Mouse (Mus musculus) 3134 (cell line): ENCODE results near the gene BC049730.
"Not testable (repeated sequence)": the region's sequence is repeated elsewhere in the genome, so short reads cannot be mapped to it uniquely, and the experiment has no call there.

Experiments
- DNase-seq: peaks from one replicate; pipeline ENCODE4 v3.0.0-alpha.2; 2011; ENCODE audit warnings: low spot score; ENCODE audit not compliant: insufficient read length; ENCODE audit errors: extremely low read depth

Gene BC049730

DNA sequence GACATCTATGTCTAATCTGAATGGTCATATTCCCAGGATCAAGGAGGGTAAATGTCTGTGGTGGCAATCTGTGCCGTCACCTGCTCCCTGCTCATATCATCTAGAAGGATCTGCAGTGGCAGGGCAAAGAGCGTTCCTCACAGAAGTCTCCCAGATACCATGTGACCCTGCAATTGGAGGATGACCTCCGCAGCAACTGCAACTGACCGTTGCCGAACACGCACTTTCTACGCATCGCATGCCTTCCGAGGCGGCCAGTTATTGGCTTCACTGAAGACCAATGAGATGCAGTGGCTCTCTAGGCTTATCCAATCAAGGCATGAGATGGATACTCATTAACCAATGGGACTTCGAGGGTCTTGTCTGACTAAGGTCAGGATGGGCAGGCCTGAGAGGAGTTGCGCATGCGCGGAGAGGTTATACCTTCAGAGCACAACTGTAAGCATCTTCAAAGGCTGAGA lies at the start of gene BC049730:
Gene BC049730 (plus strand): TSS at position 411 of the 461 bp plus-strand sequence.
- no peak for DNase-seq

DNA sequence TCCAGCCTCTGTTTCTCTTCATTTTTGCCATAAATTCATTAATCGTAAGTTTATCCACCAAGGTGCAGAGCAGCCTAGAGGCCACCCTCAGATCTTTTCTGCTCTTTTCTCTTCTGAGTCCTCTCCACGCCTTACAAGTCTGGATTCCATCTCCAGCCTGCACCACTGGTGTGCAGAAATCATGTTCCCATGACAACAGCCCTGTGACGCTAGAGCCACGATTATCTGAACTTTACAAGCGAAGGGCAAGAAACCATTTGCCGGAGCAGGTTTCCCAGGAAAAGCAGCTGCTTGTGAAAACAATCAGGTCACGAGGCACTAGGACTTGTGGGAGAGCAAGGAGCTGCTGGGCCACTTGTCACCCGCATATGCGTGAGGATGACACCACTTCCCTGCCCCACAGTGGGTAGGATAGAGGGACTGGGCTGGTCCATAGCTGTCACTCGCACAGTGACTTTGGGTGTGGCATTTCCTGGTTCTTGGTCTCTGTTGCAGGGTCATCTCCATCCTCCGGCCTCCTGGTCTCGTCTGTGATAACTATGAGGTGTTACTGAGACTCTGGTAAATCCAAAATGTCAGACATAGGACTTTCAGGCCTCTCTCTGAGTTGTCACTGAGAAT lies 49.2 kb upstream of the BC049730 start:
- no peak for DNase-seq

DNA sequence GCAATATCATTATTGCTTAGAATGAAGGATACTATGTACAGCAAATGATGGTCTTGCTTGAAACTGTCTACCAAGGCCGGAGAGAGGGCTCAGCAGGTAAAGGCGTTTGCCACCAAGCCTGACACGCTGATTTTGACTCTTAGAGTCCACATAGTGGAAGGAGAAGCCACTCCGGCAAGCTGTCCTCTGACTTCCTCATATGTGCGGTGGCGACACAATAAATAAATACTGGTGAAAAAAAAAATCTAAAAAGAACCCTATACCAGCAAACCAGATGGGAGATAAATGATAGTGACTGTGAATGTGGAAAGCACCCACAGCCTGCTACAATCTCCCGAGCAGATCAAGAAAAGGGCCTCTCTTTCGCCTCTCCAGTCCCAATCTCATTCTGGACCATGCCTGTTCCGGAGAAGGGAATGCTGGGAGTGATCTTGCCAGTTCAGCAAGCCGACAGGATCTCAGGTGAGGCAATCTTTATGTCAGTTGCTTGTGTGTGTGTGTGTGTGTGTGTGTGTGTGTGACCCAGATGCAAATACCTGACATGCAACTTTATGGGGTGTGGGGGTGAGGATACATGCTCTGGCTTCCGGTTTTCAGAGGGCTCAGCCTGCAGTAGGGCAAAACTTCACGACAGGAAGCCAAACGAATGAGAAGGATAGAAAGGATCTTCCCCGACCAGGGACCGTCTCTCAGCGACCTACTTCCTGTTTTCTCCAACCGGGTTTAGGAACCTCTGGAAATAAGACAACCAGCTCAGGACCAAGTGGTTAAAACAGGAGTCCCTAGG lies 47.7 kb upstream of the BC049730 start:
- DNase-seq: no peak

DNA sequence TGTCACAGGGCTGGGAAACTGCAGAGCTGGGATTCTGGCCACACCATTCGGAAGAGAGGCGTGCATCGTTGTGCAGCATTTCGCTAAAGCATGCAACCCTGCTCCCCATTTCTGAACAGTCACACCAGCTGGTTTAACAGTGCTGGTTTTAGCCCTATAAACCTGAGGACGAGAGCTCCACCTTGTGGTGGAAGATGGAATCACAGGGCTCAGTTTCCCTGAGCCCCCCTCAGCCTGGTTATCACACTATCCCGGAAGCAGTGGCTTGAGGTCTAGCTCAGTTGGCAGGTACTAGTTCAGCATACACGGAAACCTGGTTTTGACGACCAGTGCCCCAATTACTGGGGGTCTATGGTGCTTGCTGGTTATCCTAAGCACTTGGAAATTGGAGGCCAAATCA lies 46.5 kb upstream of the BC049730 start:
- peak; percentile 43 for DNase-seq

DNA sequence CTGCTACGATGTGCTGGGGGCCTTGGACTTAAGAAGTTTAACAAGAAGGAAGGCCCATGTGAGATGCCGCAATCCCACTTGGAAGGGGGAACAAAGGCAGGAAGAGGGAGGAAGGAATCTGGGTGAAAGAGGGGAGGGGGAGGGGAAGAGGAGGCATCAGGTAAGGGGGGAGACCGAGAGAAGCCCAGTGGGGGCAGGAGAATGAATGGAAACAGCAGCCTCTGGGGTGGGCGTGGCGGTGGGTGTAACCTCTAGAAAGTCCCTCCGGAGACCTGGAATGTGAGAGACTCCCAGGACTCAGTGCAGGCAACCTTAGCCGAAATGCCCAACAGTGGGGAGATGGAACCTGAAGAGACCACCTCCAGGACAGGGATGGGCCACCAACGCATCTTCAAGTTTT lies 44.7 kb upstream of the BC049730 start:
- DNase-seq: no peak

DNA sequence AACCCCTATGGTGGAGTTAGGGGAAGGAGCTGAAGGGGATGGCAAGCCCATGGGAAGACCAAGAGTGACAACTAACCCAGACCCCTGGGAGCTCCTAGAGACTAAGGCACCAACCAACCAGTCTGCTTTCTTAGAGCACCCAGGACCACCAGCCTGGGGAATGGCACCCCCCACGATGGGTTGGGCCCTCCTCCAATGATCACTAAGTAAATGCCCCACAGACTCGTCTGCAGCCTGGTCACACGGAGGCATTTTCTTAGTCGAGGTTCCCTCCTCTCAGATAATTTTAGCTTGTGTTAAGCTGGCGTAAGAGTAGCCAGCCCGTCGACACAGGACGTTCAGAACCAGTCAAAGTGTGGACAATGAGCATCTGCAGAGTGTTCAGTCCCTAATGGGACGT lies 44.1 kb upstream of the BC049730 start:
- no peak for DNase-seq

DNA sequence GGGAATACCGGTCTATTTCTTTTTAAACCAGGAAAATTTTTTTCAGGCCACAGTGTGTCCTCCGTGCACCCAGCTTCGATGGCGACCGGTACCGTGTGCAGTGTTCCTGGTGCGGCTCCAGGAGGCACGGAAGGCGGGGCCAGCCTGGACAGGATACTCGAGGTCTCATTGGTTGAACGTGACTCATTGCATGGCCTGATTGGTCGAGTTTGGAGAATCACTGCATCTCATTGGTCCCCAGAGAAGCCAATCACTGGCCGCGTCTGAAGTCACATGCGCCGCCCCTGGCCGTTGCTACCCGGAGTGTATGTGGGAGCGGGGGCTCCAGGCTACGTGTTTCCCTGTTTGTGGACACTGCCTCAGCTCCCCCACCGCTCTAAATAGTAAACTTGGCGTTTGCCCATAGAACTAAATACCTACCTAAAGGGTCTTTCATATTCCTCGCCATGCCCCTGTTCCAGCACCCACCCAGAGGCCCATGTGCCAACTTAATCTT lies 37.0 kb upstream of the BC049730 start:
- no peak for DNase-seq

DNA sequence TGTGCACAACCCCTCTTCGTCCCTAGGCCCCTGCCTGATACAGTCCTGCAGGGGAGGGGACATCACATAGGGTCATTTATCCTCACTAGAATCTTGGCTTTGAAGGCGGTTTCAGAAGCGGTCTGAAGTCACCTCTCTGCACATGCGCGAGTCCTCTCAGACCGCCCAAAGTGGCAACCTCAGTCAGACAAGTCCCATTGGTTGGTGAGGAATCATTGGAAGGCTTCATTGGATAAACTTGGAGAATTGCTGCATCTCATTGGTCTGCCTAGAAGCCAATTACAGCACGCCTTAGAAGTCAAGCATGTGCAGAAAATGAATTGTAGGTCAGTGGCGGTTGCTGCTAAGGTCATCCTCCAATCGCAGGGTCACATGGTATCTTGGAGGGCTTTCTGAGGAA lies 32.5 kb upstream of the BC049730 start, which contains the start of gene Tex101:
Gene Tex101 (minus strand): TSS at position 101 of the 400 bp plus-strand sequence.
- DNase-seq: no peak

DNA sequence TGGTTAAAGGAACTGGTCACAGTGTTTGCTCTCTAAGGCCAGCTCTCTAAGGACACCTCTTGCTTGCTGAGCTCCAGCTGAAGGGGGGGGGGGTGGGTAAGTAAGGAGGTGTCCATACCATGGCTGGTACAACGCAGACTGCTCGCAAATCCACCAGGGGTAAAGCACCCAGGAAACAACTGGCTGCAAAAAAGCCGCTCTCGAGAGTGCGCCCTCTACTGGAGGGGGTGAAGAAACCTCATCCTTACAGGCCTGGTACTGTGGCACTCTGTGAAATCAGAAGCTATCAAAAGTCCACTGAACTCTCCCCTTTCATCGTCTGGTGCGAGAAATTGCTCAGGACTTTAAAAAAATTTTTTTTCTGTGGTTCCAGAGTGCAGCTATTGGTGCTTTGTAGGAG lies 24.9 kb upstream of the BC049730 start:
- DNase-seq: not testable (repeated sequence)

DNA sequence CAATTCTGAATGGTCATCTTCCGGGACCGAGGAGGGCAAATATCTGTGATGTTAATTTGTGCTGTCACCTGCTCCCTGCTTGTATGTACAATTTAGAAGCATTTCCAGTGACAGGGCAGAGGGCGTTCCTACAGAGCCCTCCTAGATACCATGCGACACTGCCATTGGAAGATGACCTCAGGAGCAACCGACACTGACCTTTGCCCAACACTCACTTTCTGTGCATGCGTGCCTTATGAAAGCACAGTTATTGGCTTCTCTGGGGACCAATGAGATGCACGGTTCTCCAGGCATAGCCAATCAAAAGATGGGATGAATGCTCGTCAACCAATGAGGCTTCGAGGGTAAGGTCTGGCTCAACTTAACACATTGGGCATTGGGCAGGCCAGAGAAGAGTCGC lies 21.5 kb upstream of the BC049730 start:
- DNase-seq: not testable (repeated sequence)

DNA sequence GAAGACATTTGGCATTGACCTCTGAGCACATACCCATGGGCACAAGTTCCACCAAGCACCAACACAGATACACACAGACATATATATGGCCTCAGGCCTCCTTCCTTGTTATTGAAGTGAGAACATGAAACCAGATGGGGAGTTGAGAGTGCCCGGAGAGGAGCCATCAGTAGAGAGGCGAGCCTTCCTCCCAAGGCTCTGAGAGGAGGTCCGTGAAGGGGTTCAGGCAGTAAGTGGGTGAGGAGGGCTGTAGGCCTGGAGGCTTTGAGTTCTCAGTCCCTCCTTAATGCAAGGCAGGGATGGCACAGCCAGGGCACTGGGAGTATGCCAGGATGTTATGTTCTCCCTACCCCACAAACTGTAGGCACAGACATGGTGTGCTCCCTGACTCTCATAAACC lies 16.3 kb upstream of the BC049730 start:
- not testable (repeated sequence) for DNase-seq

DNA sequence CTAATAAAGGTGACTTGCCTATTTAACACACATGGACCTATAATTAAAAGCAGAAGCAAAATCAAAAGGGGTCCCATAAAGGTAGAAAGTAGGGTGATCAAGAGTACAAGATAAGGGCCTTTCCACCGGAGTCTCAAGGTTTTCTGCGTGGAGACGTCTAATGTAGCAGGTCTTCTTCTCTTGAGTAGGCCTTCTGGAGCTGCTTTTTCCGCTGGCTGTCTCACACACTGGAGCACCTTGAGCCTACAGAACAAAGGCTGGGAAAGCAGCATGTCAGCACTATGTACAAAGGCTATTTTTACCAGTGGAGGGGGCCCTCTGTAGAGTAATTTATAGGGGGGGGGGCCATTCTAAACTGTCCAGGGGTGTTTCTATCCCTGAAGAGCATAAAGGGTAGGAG lies 11.2 kb upstream of the BC049730 start:
- not testable (repeated sequence) for DNase-seq

DNA sequence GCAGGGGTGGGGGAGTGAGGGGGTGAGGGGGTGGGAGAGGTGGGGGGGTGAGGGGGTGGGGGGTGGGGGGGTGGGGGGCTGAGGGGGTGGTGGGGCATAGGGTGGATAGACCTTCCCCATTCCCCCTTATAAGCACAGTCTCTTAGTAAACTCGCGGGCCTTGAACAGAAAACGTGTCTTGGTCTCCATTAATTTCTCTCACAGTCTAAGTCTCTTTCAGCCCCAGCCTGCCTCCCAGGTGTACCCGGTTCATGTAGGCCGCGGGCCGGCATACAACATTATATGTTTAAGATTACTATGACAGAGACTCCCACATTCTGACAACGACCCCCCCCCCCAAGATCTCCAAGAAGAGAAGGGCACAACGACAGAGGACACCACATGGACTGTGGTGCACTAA lies 6.2 kb upstream of the BC049730 start:
- not testable (repeated sequence) for DNase-seq

DNA sequence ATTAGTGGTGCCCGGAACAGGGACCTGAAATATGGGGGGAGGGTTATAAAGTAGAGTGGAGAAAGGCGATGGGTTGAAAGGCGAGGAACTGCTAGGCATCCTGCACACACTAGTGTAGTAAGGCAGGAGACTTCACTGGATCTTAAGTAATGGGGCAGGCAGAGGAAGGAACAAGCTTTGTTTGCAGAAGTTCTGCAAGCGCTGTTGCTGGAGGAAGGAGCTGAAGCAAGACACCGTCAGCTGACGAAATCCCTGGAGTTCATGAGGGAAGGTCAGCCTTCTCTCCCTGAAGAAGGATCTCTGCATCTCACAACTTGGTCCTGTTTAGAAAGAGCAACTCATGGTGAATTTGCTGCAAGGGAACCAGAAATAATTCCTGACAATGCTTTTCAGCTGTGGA lies 6.0 kb downstream of the BC049730 start:
- DNase-seq: no peak

DNA sequence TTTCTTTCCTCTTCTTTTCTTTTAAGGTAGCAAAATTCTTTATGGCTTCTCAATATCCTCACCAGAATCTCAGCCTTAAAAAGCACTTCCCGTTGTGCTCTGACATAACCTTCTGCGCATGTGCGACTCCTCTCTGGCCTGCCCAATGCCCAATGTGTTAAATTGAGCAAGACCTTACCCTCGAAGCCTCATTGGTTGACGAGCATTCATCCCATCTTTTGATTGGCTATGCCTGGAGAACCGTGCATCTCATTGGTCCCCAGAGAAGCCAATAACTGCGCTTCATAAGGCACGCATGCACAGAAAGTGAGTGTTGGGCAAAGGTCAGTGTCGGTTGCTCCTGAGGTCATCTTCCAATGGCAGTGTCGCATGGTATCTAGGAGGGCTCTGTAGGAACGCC lies 17.8 kb downstream of the BC049730 start, which contains the start of gene Gm4763:
Gene Gm4763 (minus strand): TSS at position 101 of the 400 bp plus-strand sequence.
- not testable (repeated sequence) for DNase-seq

DNA sequence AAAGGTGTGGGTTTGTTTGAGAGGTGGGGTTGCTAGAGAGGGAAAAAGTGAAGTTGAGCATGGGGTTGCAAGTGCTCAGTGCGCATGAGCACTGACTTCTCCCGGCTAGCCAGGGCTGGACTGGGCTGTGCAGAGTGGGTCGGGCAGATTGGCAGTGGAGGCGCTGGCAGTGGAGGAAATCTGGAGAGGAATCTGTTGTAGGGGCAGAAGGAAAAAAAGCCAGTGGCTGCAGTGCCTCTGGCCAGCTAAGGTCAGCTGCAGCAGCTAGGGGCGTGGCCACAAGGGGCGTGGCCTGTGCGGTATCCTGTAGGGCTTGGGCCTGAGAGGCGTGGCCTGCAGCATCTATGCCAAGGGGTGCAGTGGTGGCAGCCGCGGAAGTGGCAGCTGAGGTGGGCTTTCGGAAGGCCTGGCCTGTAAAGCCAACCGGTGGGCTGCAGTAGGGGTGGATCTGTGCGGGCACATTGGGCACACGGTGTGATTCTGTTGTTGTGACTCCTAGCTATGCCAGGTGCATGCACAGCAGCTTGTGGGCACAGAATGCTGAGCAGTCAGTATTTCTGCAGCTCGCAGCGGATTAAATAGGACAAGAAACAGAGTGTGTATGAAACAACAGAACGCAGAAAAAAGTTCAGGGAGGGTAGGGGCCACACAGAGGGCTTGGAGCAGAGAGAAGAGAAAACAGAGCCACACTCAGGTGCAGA lies 27.1 kb downstream of the BC049730 start:
- peak; percentile 13 for DNase-seq

DNA sequence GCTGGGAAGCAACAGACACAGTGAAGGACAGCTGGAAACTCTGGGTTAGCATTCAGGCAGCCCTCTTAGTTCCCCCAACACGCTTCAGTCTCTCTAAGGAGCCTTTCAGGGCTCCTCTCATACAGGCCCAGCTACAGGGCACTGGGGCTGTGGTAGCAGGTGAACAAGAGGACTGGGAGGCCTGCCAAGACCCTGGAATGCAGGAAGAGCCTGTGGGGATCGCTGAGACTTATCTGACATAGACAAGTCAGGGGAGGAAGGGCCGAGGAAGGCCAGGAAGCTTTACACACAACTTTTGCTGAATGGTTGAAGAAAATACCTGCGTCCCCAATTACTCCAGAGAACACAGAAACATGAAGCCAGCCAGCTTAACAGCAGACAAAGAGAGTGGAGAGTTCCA lies 41.7 kb downstream of the BC049730 start:
- DNase-seq: no peak

DNA sequence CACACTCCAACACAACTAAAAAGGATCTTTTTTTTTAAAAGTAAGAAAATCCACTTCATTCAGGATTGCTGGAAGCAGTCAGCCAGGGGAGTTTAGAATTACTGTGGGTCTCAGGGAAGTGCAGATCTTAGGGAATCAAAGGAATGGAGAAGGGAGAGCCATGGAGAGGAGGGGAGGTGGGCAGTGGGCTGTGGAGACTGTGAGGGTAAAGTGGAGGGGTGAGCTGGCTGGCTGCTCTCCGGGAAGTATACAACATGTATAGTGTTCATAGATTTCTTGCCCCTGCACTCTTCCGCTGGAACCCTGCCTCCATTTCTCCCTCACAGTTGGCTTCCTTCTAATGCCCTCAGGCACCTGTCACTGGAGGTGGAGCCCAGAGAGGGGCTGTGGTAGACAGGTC lies 42.6 kb downstream of the BC049730 start:
- no peak for DNase-seq

DNA sequence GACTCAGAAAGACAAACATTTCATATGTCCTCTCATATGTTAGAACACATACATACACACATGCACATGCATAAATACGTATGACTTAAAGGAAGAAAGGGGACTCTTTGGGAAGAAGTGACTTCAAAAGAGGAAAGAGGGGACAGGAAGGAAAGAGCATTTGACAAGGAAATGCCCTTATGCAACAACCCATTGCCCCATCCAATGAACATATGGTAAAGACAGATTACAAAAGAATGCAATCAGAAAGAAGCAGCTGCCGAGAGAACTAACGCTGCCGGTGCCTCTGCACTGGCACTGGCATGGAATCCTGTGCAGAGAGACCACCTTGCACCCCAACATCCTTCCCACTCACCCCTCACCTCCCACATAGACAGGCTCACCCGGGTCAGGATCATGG lies 44.4 kb downstream of the BC049730 start:
- no peak for DNase-seq

DNA sequence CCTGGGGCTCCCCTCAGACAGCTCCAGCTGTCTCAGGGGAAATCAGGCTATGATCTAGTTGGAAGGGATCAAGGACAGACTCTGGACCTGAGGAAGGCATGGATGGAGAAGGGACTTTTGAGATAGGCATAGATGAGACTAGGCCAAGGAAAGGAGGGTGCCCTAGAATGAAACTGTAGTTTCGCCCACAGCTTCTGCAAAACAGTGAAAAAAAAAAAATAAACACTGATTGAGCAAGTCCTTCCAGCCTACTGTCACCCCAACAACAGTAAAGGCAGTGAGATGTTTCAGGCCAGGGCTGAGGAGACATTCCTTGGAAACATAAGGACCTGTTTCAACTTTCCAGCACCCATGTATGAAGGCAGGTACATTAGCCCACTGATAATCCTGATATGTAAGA lies 49.5 kb downstream of the BC049730 start:
- no peak for DNase-seq

DNA sequence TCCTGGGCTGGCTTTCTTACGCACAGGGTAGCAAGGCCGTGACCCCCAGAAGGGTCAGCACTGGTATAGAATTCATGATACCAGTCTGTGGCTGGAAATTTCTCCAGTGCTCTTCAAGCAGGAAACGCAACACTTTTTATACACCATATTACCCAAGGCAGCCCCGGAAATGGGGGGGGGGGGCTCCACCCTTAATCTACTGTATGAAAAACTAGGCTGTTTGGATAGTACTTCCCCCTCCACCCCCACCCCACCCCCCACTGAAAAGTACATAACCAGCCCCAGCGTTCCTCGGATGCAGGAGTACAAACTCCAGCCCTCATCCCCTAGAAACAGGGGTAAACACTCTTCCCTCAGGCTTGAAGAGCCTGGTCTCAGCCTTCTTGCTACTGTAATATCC lies 51.2 kb downstream of the BC049730 start, which contains the start of gene Cd177:
Gene Cd177 (minus strand): TSS at position 101 of the 400 bp plus-strand sequence.
- DNase-seq: no peak
